Mouse (Mus musculus): ENCODE results near the gene Atf7ip2. TPM values are rescaled to one million over a fixed set of nuclear protein-coding genes. Genes with fewer than 3 reads are reported as not detected.

The Atf7ip2 gene
- total and polyA plus RNA-seq, 3 experiments: 0.11 to 0.23 TPM; not detected in 1

DNA sequence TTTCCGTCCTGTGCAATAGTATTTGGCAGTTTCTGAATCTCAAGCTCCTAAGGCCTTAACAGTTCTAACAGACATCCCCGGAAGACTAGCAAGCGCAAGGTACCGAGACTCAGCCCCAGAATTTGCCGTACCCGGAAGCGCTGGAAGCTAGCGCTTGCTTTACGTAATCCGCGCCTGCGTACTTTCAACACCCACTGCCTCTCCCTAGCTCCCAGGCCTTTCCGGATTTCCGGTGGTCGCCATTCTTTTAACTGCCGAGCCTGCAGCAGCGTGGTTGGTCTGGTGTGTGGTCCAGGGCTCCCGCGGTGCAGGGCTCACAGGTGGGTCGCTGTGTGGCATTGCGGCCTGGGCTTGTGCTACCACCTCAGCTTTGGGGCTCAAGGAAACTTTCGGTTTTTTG is 22.5 kb upstream of the Atf7ip2 start, which contains the start of gene Rpl39l:
Rpl39l (plus strand) TSS at position 222 of the 400 bp plus-strand sequence.
- no peak within 1 kb of the TSS for H3K9ac ChIP-seq (ENCODE audit: control insufficient read depth, low read depth, low read length, poor library complexity, severe bottlenecking)
- H3K27me3 ChIP-seq (ENCODE audit: control insufficient read depth in 1 of 2, insufficient read depth in 2 of 2, low read length in 2 of 2): no peaks in the 10 kb centered on the region
- H3K36me3 ChIP-seq (ENCODE audit: control insufficient read depth in 1 of 2, insufficient read depth in 2 of 2, low read length in 2 of 2): no peaks in the 10 kb centered on the region
- H3K79me2 ChIP-seq (ENCODE audit: control insufficient read depth, insufficient read depth, low read length, poor library complexity): no peaks in the 10 kb centered on the region
- no peaks in the 10 kb centered on the region for H3K4me1 ChIP-seq (ENCODE audit: control insufficient read depth in 1 of 2, insufficient read depth in 2 of 2, low read length in 2 of 2)
- H3K4me3 ChIP-seq (ENCODE audit: control insufficient read depth in 1 of 2, insufficient read depth in 1 of 2, low read depth in 2 of 2, low read length in 2 of 2): no peak within 1 kb of the TSS
- H3K9me3 ChIP-seq (replicated peaks; ENCODE audit: insufficient read depth, low read length): no peaks in the 10 kb centered on the region
- no peak for DNase-seq (ENCODE audit: low read depth, low spot score)
- no peak within 1 kb of the TSS for H3K27ac ChIP-seq (ENCODE audit: control insufficient read depth, low read depth, low read length)
- TF ChIP-seq EP300 (IDR thresholded peaks at IDR 0.05; ENCODE audit: low read depth in 1 of 2, low read length in 2 of 2): no peak
- TF ChIP-seq CHD2 (IDR thresholded peaks at IDR 0.05; ENCODE audit: low read length): no peak
- no peak for TF ChIP-seq MYB (IDR thresholded peaks at IDR 0.05; ENCODE audit: low read depth, low read length)
- TF ChIP-seq JUND (IDR thresholded peaks at IDR 0.05; ENCODE audit: low read depth, low read length): no peak
- TF ChIP-seq BHLHE40 (IDR thresholded peaks at IDR 0.05; ENCODE audit: borderline replicate concordance, low read depth, low read length): no peak
- no peak for TF ChIP-seq HCFC1 (IDR thresholded peaks at IDR 0.05; ENCODE audit: low read depth, low read length)
- no peak for TF ChIP-seq TAL1 (IDR thresholded peaks at IDR 0.05; ENCODE audit: low read length)
- TF ChIP-seq POLR2A (IDR thresholded peaks at IDR 0.05; ENCODE audit: control insufficient read depth in 1 of 2, insufficient read depth in 1 of 2, low read depth in 1 of 2, low read length in 2 of 2, poor library complexity in 1 of 2): no peak
- TF ChIP-seq MEF2A (IDR thresholded peaks at IDR 0.05; ENCODE audit: extremely low read depth, insufficient replicate concordance, low read depth, low read length, poor library complexity, severe bottlenecking): no peak
- TF ChIP-seq MYC (IDR thresholded peaks at IDR 0.05; ENCODE audit: low read depth, low read length): no peak
- TF ChIP-seq GATA1 (IDR thresholded peaks at IDR 0.05; ENCODE audit: low read depth, low read length): no peak

GRCm38 (mm10) chr16:10171276-10171675 is 21.2 kb upstream of the Atf7ip2 start:
- Histone ChIP-seq H3K27me3 (ENCODE audit: control insufficient read depth in 1 of 2, insufficient read depth in 2 of 2, low read length in 2 of 2) (no peaks in the 10 kb centered on the region), H3K4me1 (ENCODE audit: control insufficient read depth in 1 of 2, insufficient read depth in 2 of 2, low read length in 2 of 2) (no peaks in the 10 kb centered on the region), H3K27ac (ENCODE audit: control insufficient read depth, low read depth, low read length) (no peak overlapping the region), H3K9me3 (replicated peaks; ENCODE audit: insufficient read depth, low read length) (no peaks in the 10 kb centered on the region), H3K36me3 (ENCODE audit: control insufficient read depth in 1 of 2, insufficient read depth in 2 of 2, low read length in 2 of 2) (no peaks in the 10 kb centered on the region), H3K4me3 (ENCODE audit: control insufficient read depth in 1 of 2, insufficient read depth in 1 of 2, low read depth in 2 of 2, low read length in 2 of 2) (no peak overlapping the region), H3K9ac (ENCODE audit: control insufficient read depth, low read depth, low read length, poor library complexity, severe bottlenecking) (no peak overlapping the region), H3K79me2 (ENCODE audit: control insufficient read depth, insufficient read depth, low read length, poor library complexity) (no peaks in the 10 kb centered on the region)
- DNase-seq (ENCODE audit: low read depth, low spot score): no peak
- TF ChIP-seq NELFE (IDR thresholded peaks at IDR 0.05; ENCODE audit: low read depth, low read length) (no peak), MAZ (IDR thresholded peaks at IDR 0.05; ENCODE audit: low read depth, low read length) (no peak), KAT2A (conservative IDR thresholded peaks at IDR 0.05; ENCODE audit: low read depth, low read length) (no peak), TCF12 (IDR thresholded peaks at IDR 0.05; ENCODE audit: low read depth, low read length) (no peak), ZC3H11A (IDR thresholded peaks at IDR 0.05; ENCODE audit: low read depth, low read length) (no peak), JUND (IDR thresholded peaks at IDR 0.05; ENCODE audit: low read depth, low read length) (no peak), MEF2A (IDR thresholded peaks at IDR 0.05; ENCODE audit: extremely low read depth, insufficient replicate concordance, low read depth, low read length, poor library complexity, severe bottlenecking) (no peak), ZKSCAN1 (IDR thresholded peaks at IDR 0.05; ENCODE audit: low read depth, low read length) (no peak), POLR2AphosphoS2 (IDR thresholded peaks at IDR 0.05; ENCODE audit: low read length) (no peak), UBTF (IDR thresholded peaks at IDR 0.05; ENCODE audit: borderline replicate concordance, insufficient read depth, low read depth, low read length) (no peak), MYC (IDR thresholded peaks at IDR 0.05; ENCODE audit: low read depth, low read length) (no peak), EP300 (IDR thresholded peaks at IDR 0.05; ENCODE audit: low read depth in 1 of 2, low read length in 2 of 2) (no peak), TAL1 (IDR thresholded peaks at IDR 0.05; ENCODE audit: low read length) (no peak)
